In genomic region chr15:102722500-102722931, GRCm38 (mm10) we compare ENCODE assay signal across 8 mouse cellular contexts. TPM values are rescaled to one million over a fixed set of nuclear protein-coding genes. Genes with fewer than 3 reads are reported as not detected.
A peak's percentile ranks its signal among the peaks of the same experiment; 100 is the strongest.
DNase-seq lines count a peak whose midpoint lies in the region; ATAC-seq and TF ChIP-seq lines count a peak whose summit lies in the region.

No protein-coding gene starts in this region.

- ATAC-seq in megakaryocyte, adult 5-6 weeks (ENCODE audit: poor library complexity, severe bottlenecking): no peak
- peak; percentile 6; the same call in 1 of the 2 replicates for ATAC-seq in forebrain, postnatal 0 days
- peak; percentile 3; the same call in 1 of the 2 replicates for ATAC-seq in liver, embryonic 15.5 days (ENCODE audit: insufficient read depth)
- peak; percentile 42 for ATAC-seq in neural tube, embryonic 15.5 days (ENCODE audit: low FRiP score)

- H3K4me1 ChIP-seq in megakaryocyte, embryonic 14.5 days: peaks cover 14% of the 10 kb centered on the region
- H3K4me1 ChIP-seq in forebrain, postnatal 0 days (ENCODE audit: insufficient read depth): peaks cover 9% of the 10 kb centered on the region; the same call in 1 of the 2 replicates
- peaks cover 20% of the 10 kb centered on the region for H3K4me1 ChIP-seq in liver, embryonic 15.5 days (replicated peaks)
- peaks cover 19% of the 10 kb centered on the region for H3K4me1 ChIP-seq in neural tube, embryonic 15.5 days

- no peak for TF ChIP-seq CTCF in forebrain, postnatal 0 days (IDR thresholded peaks at IDR 0.05; ENCODE audit: low read depth)

- no peak for DNase-seq in forebrain, postnatal 0 days
- DNase-seq in testis, postnatal 10 days (ENCODE audit: low spot score): no peak
- DNase-seq in spleen, postnatal 4 days (ENCODE audit: low spot score in 2 of 2): no peak
- no peak for DNase-seq in right cerebral cortex, postnatal 10 days (ENCODE audit: low spot score in 2 of 2)

- peaks cover 2% of the 10 kb centered on the region for H3K27me3 ChIP-seq in megakaryocyte, embryonic 14.5 days (replicated peaks)
- H3K27me3 ChIP-seq in forebrain, postnatal 0 days (ENCODE audit: insufficient read depth, low read length): no peaks in the 10 kb centered on the region
- 0 out of 2 replicates have a peak, but pooled peaks cover 5% of the 10 kb centered on the region for H3K27me3 ChIP-seq in liver, embryonic 15.5 days
- no peaks in the 10 kb centered on the region for H3K27me3 ChIP-seq in neural tube, embryonic 15.5 days (replicated peaks)

- H3K27ac ChIP-seq in forebrain, postnatal 0 days (ENCODE audit: low read depth, low read length): 0 out of 2 replicates have a peak overlapping the region, but pooled peaks have one; percentile 22
- H3K27ac ChIP-seq in liver, embryonic 15.5 days (replicated peaks): no peak overlapping the region
- H3K27ac ChIP-seq in neural tube, embryonic 15.5 days (replicated peaks): peak overlapping the region; percentile 67

- H3K9ac ChIP-seq in forebrain, postnatal 0 days: no peak overlapping the region
- no peak overlapping the region for H3K9ac ChIP-seq in liver, embryonic 15.5 days
- H3K9ac ChIP-seq in neural tube, embryonic 15.5 days (replicated peaks): no peak overlapping the region

- H3K9me3 ChIP-seq in megakaryocyte, embryonic 14.5 days: 0 out of 2 replicates have a peak, but pooled peaks cover 3% of the 10 kb centered on the region
- H3K9me3 ChIP-seq in forebrain, postnatal 0 days (ENCODE audit: low read length): no peaks in the 10 kb centered on the region
- no peaks in the 10 kb centered on the region for H3K9me3 ChIP-seq in liver, embryonic 15.5 days (replicated peaks)
- no peaks in the 10 kb centered on the region for H3K9me3 ChIP-seq in neural tube, embryonic 15.5 days (replicated peaks)

- H3K36me3 ChIP-seq in megakaryocyte, embryonic 14.5 days (replicated peaks; ENCODE audit: low read length): peaks cover 24% of the 10 kb centered on the region
- peaks cover 18% of the 10 kb centered on the region for H3K36me3 ChIP-seq in forebrain, postnatal 0 days (ENCODE audit: insufficient read depth)
- no peaks in the 10 kb centered on the region for H3K36me3 ChIP-seq in liver, embryonic 15.5 days (replicated peaks)
- H3K36me3 ChIP-seq in neural tube, embryonic 15.5 days: peaks cover 12% of the 10 kb centered on the region

- WGBS in forebrain, postnatal 0 days: 29% methylated on average over 4 of the region's 4 CpGs
- WGBS in liver, embryonic 15.5 days (ENCODE audit: insufficient replicate concordance): 54% methylated on average over 4 of the region's 4 CpGs
- WGBS in neural tube, embryonic 15.5 days: 67% methylated on average over 4 of the region's 4 CpGs

- peak overlapping the region; percentile 46 for H3K4me2 ChIP-seq in forebrain, postnatal 0 days (ENCODE audit: low read depth)
- peak overlapping the region; percentile 73 for H3K4me2 ChIP-seq in liver, embryonic 15.5 days
- peak overlapping the region; percentile 73 for H3K4me2 ChIP-seq in neural tube, embryonic 15.5 days

- peak overlapping the region; percentile 92 for H3K4me3 ChIP-seq in megakaryocyte, embryonic 14.5 days (replicated peaks)
- H3K4me3 ChIP-seq in forebrain, postnatal 0 days (ENCODE audit: low read depth, low read length): peak overlapping the region; percentile 26
- H3K4me3 ChIP-seq in liver, embryonic 15.5 days (replicated peaks): peak overlapping the region; percentile 69
- H3K4me3 ChIP-seq in neural tube, embryonic 15.5 days (replicated peaks): peak overlapping the region; percentile 76

RNA-seq across cellular contexts. Expression of gene Calcoco1, which starts 0.5 kb away (rescaled TPM):
- 6.7 and 23.2 TPM in 2 replicates for polyA plus RNA-seq in megakaryocyte, embryonic 14.5 days (2012; ENCODE audit: insufficient read depth, low replicate concordance)
- total RNA-seq in megakaryocyte, adult 5-6 weeks (2015): 17.0 and 23.7 TPM in 2 replicates
- total RNA-seq in megakaryocyte, adult 5-6 weeks (2017): 12.0 and 12.2 TPM in 2 replicates
- total RNA-seq in forebrain, postnatal 0 days (2014; rRNA removed): 42.6 and 47.1 TPM in 2 replicates
- polyA plus RNA-seq in forebrain, postnatal 0 days (2015; fragmentation: Nextera tagmentation; extraction: Ambion mirVana): 33.5 and 36.9 TPM in 2 replicates
- 12.8 and 14.5 TPM in 2 replicates for polyA plus RNA-seq in liver, embryonic 15.5 days (2015; fragmentation: Nextera tagmentation; extraction: Ambion mirVana)
- 28.3 and 41.6 TPM in 2 replicates for polyA plus RNA-seq in neural tube, embryonic 15.5 days (2015; fragmentation: Nextera tagmentation; extraction: Ambion mirVana)

RNA-seq across cellular contexts. Expression of gene Atp5g2, which starts 50.4 kb away (rescaled TPM):
- polyA plus RNA-seq in megakaryocyte, embryonic 14.5 days (2012; ENCODE audit: insufficient read depth, low replicate concordance): 10.2 and 125 TPM in 2 replicates
- total RNA-seq in megakaryocyte, adult 5-6 weeks (2015): 43.8 and 46.5 TPM in 2 replicates
- total RNA-seq in megakaryocyte, adult 5-6 weeks (2017): 44.3 and 47.5 TPM in 2 replicates
- total RNA-seq in forebrain, postnatal 0 days (2014; rRNA removed): 75.2 and 170 TPM in 2 replicates
- polyA plus RNA-seq in forebrain, postnatal 0 days (2015; fragmentation: Nextera tagmentation; extraction: Ambion mirVana): 63.5 and 75.3 TPM in 2 replicates
- polyA plus RNA-seq in liver, embryonic 15.5 days (2015; fragmentation: Nextera tagmentation; extraction: Ambion mirVana): 26.9 and 29.4 TPM in 2 replicates
- polyA plus RNA-seq in neural tube, embryonic 15.5 days (2015; fragmentation: Nextera tagmentation; extraction: Ambion mirVana): 49.7 and 63.7 TPM in 2 replicates

Comparison
In these comparisons a context has a peak if more than half of its experiments do, and no peak if none do; other contexts are left out.
1. H3K4me3 ChIP-seq: peak in every context shown above with its lines; median percentile 92 in megakaryocyte, embryonic 14.5 days; 76 in neural tube, embryonic 15.5 days; 69 in liver, embryonic 15.5 days; 26 in forebrain, postnatal 0 days.